Mouse (Mus musculus) heart, embryonic 13.5 days (tissue): ENCODE data around the gene Acvr2a. TPM values are rescaled to one million over a fixed set of nuclear protein-coding genes. Genes with fewer than 3 reads are reported as not detected.

Experiments used
- polyA plus RNA-seq: library from polyadenylated mRNA; unstranded; fragments of >200 nt; fragmentation: Nextera tagmentation; extraction: Ambion mirVana; gene quantifications from 2 replicates; pipeline ENCODE4 v1.2.1, GENCODE M21; 2015

The Acvr2a gene
- polyA plus RNA-seq, 1 experiment from 2014 or later: 8.8 TPM

Other genes with a start within 250 kb of the Acvr2a start
- gene Mbd5, start 135.4 kb downstream of the Acvr2a start, polyA plus RNA-seq: 18.5 and 25.0 TPM in 2 replicates
- gene Orc4, start 136.2 kb downstream of the Acvr2a start, polyA plus RNA-seq: 80.3 and 81.7 TPM in 2 replicates